Mouse (Mus musculus) erythroblast, embryonic 14.5 days (primary cell): ENCODE measurements around the gene Rnf212b. TPM values are rescaled to one million over a fixed set of nuclear protein-coding genes. Genes with fewer than 3 reads are reported as not detected.

Source experiments
- H3K27me3 ChIP-seq: 2 replicates; pipeline ENCODE4 v1.6.1; 2012; ENCODE audit warnings: inconsistent platforms; ENCODE audit not compliant: control insufficient read depth
- H3K36me3 ChIP-seq: 2 replicates; pipeline ENCODE4 v1.6.1; 2012; ENCODE audit warnings: mild to moderate bottlenecking, inconsistent platforms; ENCODE audit not compliant: control insufficient read depth
- H3K4me1 ChIP-seq: 2 replicates; pipeline ENCODE4 v1.6.1; 2012; ENCODE audit warnings: inconsistent platforms; ENCODE audit not compliant: control insufficient read depth
- H3K4me3 ChIP-seq: replicated peaks from 2 replicates; pipeline ENCODE3; 2012; ENCODE audit warnings: moderate library complexity, mild to moderate bottlenecking, inconsistent platforms
- H3K9me3 ChIP-seq: 2 replicates; pipeline ENCODE4 v1.6.1; 2012; ENCODE audit warnings: low read length, inconsistent platforms, mixed read lengths; ENCODE audit not compliant: control insufficient read depth
- GATA1 ChIP-seq: IDR thresholded peaks from 2 replicates; pipeline ENCODE4 v1.6.1; 2012; ENCODE audit warnings: low read length, inconsistent platforms, mixed read lengths
- TAL1 ChIP-seq: IDR thresholded peaks from 3 replicates; pipeline ENCODE4 v1.6.1; 2012; ENCODE audit warnings: low read length, inconsistent platforms, mixed read lengths
- polyA plus RNA-seq: library from polyadenylated mRNA; stranded (reverse); fragments of >175 nt; gene quantifications from 2 replicates; pipeline ENCODE4 v1.2.3, GENCODE M21; 2012

Gene Rnf212b
- polyA plus RNA-seq, 1 experiment, result not detected

- Histone ChIP-seq H3K36me3 (no peaks in the 10 kb centered on the region), H3K4me3 (no peak overlapping the region), H3K9me3 (no peaks in the 10 kb centered on the region), H3K27me3 (no peaks in the 10 kb centered on the region), H3K4me1 (peaks cover 13% of the 10 kb centered on the region)
- TF ChIP-seq GATA1 (no peak), TAL1 (no peak)
These were observed 19.8 kb upstream of the Rnf212b start for GRCm38 (mm10) chr14:54793894-54794830.

GRCm38 (mm10) chr14:54795901-54796300 lies 18.0 kb upstream of the Rnf212b start:
- no peaks in the 10 kb centered on the region for H3K9me3 ChIP-seq
- TF ChIP-seq GATA1 (no peak), TAL1 (no peak)
- peaks cover 13% of the 10 kb centered on the region for H3K4me1 ChIP-seq
- H3K4me3 ChIP-seq, result no peak overlapping the region
- H3K36me3 ChIP-seq, result no peaks in the 10 kb centered on the region
- H3K27me3 ChIP-seq, result 0 out of 2 replicates have a peak, but pooled peaks cover 2% of the 10 kb centered on the region

GRCm38 (mm10) chr14:54796760-54797159 lies 17.2 kb upstream of the Rnf212b start:
- TF ChIP-seq GATA1, result no peak
- TF ChIP-seq TAL1, result no peak
- Histone ChIP-seq H3K27me3 (0 out of 2 replicates have a peak, but pooled peaks cover 2% of the 10 kb centered on the region), H3K9me3 (no peaks in the 10 kb centered on the region), H3K36me3 (no peaks in the 10 kb centered on the region), H3K4me3 (no peak overlapping the region), H3K4me1 (peaks cover 13% of the 10 kb centered on the region)

GRCm38 (mm10) chr14:54799686-54800085 lies 14.3 kb upstream of the Rnf212b start:
- H3K36me3 ChIP-seq, result no peaks in the 10 kb centered on the region
- H3K27me3 ChIP-seq, result 0 out of 2 replicates have a peak, but pooled peaks cover 2% of the 10 kb centered on the region
- peaks cover 13% of the 10 kb centered on the region for H3K4me1 ChIP-seq
- H3K9me3 ChIP-seq, result no peaks in the 10 kb centered on the region
- no peak overlapping the region for H3K4me3 ChIP-seq
- TF ChIP-seq TAL1, result no peak
- no peak for TF ChIP-seq GATA1

GRCm38 (mm10) chr14:54802428-54802827 lies 11.5 kb upstream of the Rnf212b start:
- Histone ChIP-seq H3K4me3 (no peak overlapping the region), H3K36me3 (no peaks in the 10 kb centered on the region), H3K4me1 (no peaks in the 10 kb centered on the region), H3K9me3 (no peaks in the 10 kb centered on the region), H3K27me3 (0 out of 2 replicates have a peak, but pooled peaks cover 2% of the 10 kb centered on the region)
- TF ChIP-seq TAL1, result no peak
- no peak for TF ChIP-seq GATA1

- Histone ChIP-seq H3K27me3 (no peaks in the 10 kb centered on the region), H3K9me3 (no peaks in the 10 kb centered on the region), H3K4me3 (no peak overlapping the region), H3K36me3 (no peaks in the 10 kb centered on the region), H3K4me1 (peaks cover 4% of the 10 kb centered on the region)
- TF ChIP-seq GATA1, result no peak
- no peak for TF ChIP-seq TAL1
These were observed 7.8 kb upstream of the Rnf212b start for GRCm38 (mm10) chr14:54806124-54806523.

- no peak for TF ChIP-seq GATA1
- H3K4me1 ChIP-seq, result peaks cover 4% of the 10 kb centered on the region
- H3K9me3 ChIP-seq, result no peaks in the 10 kb centered on the region
- H3K4me3 ChIP-seq, result no peak overlapping the region
- H3K27me3 ChIP-seq, result no peaks in the 10 kb centered on the region
- H3K36me3 ChIP-seq, result no peaks in the 10 kb centered on the region
These were observed 4.9 kb upstream of the Rnf212b start for GRCm38 (mm10) chr14:54808718-54809667.

- Histone ChIP-seq H3K9me3 (no peaks in the 10 kb centered on the region), H3K27me3 (no peaks in the 10 kb centered on the region), H3K36me3 (no peaks in the 10 kb centered on the region), H3K4me1 (peaks cover 4% of the 10 kb centered on the region), H3K4me3 (no peak overlapping the region)
- TF ChIP-seq TAL1, result no peak
- TF ChIP-seq GATA1, result no peak
These were observed 4.3 kb upstream of the Rnf212b start for GRCm38 (mm10) chr14:54809668-54810033.

GRCm38 (mm10) chr14:54815737-54816136 lies 1.8 kb downstream of the Rnf212b start:
- Histone ChIP-seq H3K27me3 (no peaks in the 10 kb centered on the region), H3K36me3 (no peaks in the 10 kb centered on the region), H3K4me1 (peaks cover 2% of the 10 kb centered on the region), H3K4me3 (no peak overlapping the region), H3K9me3 (no peaks in the 10 kb centered on the region)
- TF ChIP-seq GATA1 (no peak), TAL1 (no peak)
